Mouse (Mus musculus): ENCODE measurements around the gene Hapln2. TPM values are rescaled to one million over a fixed set of nuclear protein-coding genes. Genes with fewer than 3 reads are reported as not detected.

The Hapln2 gene
- polyA plus RNA-seq, 1 experiment from 2014 or later = 0.09 TPM

GRCm38 (mm10) chr3:87986868-87987267, 40.5 kb downstream of the Hapln2 start:
- WGBS = under 1% methylated on average over 17 of the region's 17 CpGs
- Histone ChIP-seq H3K27ac (no peak overlapping the region), H3K9me3 (no peaks in the 10 kb centered on the region), H3K4me2 (replicated peaks) (peak overlapping the region; percentile 78), H3K4me1 (peaks cover 58% of the 10 kb centered on the region), H3K4me3 (peak overlapping the region; percentile 37), H3K27me3 (peaks cover 38% of the 10 kb centered on the region), H3K9ac (peak overlapping the region; percentile 27; the same call in 1 of the 2 replicates), H3K36me3 (no peaks in the 10 kb centered on the region)
- ATAC-seq (ENCODE audit: insufficient number of reproducible peaks, insufficient read depth, low FRiP score, low TSS enrichment) = peak; percentile 70

- WGBS = 40% methylated on average over 12 of the region's 12 CpGs
- no peak overlapping the region for H3K4me3 ChIP-seq
- no peak overlapping the region for H3K4me2 ChIP-seq (replicated peaks)
- peaks cover 26% of the 10 kb centered on the region for H3K27me3 ChIP-seq
- no peak overlapping the region for H3K9ac ChIP-seq
- ATAC-seq (ENCODE audit: insufficient number of reproducible peaks, insufficient read depth, low FRiP score, low TSS enrichment) = no peak
- H3K9me3 ChIP-seq = no peaks in the 10 kb centered on the region
- H3K27ac ChIP-seq = peak overlapping the region; percentile 55; the same call in 1 of the 2 replicates
- H3K36me3 ChIP-seq = no peaks in the 10 kb centered on the region
- H3K4me1 ChIP-seq = peaks cover 63% of the 10 kb centered on the region
Observed at GRCm38 (mm10) chr3:87985505-87986320, 41.7 kb downstream of the Hapln2 start.

- peak overlapping the region; percentile 82; the same call in 1 of the 2 replicates for H3K27ac ChIP-seq
- WGBS = 50% methylated on average over 3 of the region's 3 CpGs
Observed at GRCm38 (mm10) chr3:87984094-87984493, 43.3 kb downstream of the Hapln2 start.

GRCm38 (mm10) chr3:87983627-87984026, 43.8 kb downstream of the Hapln2 start:
- peaks cover 72% of the 10 kb centered on the region for H3K4me1 ChIP-seq
- H3K36me3 ChIP-seq = no peaks in the 10 kb centered on the region
- no peak overlapping the region for H3K9ac ChIP-seq
- H3K4me3 ChIP-seq = no peak overlapping the region
- peaks cover 5% of the 10 kb centered on the region for H3K27me3 ChIP-seq
- no peaks in the 10 kb centered on the region for H3K9me3 ChIP-seq
- 52% methylated on average over 6 of the region's 6 CpGs for WGBS
- peak overlapping the region; percentile 82 for H3K27ac ChIP-seq
- no peak for ATAC-seq (ENCODE audit: insufficient number of reproducible peaks, insufficient read depth, low FRiP score, low TSS enrichment)
- H3K4me2 ChIP-seq (replicated peaks) = peak overlapping the region; percentile 42

More at GRCm38 (mm10) chr3:87984094-87984493, 43.3 kb downstream of the Hapln2 start:
- H3K9me3 ChIP-seq = no peaks in the 10 kb centered on the region
- no peak for ATAC-seq (ENCODE audit: insufficient number of reproducible peaks, insufficient read depth, low FRiP score, low TSS enrichment)
- H3K9ac ChIP-seq = no peak overlapping the region
- H3K4me3 ChIP-seq = no peak overlapping the region
- peaks cover 72% of the 10 kb centered on the region for H3K4me1 ChIP-seq
- no peak overlapping the region; the same call in 1 of the 2 replicates for H3K4me2 ChIP-seq (replicated peaks)
- H3K36me3 ChIP-seq = no peaks in the 10 kb centered on the region
- H3K27me3 ChIP-seq = peaks cover 10% of the 10 kb centered on the region

- 0 out of 2 replicates have a peak overlapping the region, but pooled peaks have one; percentile 9 for H3K4me3 ChIP-seq
- H3K4me1 ChIP-seq = peaks cover 66% of the 10 kb centered on the region
Observed at GRCm38 (mm10) chr3:87982836-87983601, 44.4 kb downstream of the Hapln2 start.

GRCm38 (mm10) chr3:87981894-87982835, 45.2 kb downstream of the Hapln2 start:
- H3K36me3 ChIP-seq = 0 out of 2 replicates have a peak, but pooled peaks cover under 1% of the 10 kb centered on the region
- no peak overlapping the region for H3K4me3 ChIP-seq
- ATAC-seq (ENCODE audit: insufficient number of reproducible peaks, insufficient read depth, low FRiP score, low TSS enrichment) = no peak
- H3K4me1 ChIP-seq = peaks cover 61% of the 10 kb centered on the region
- H3K27ac ChIP-seq = peak overlapping the region; percentile 82
- no peaks in the 10 kb centered on the region for H3K27me3 ChIP-seq
- no peaks in the 10 kb centered on the region for H3K9me3 ChIP-seq
- 35% methylated on average over 12 of the region's 12 CpGs for WGBS
- H3K4me2 ChIP-seq (replicated peaks) = peak overlapping the region; percentile 42
- peak overlapping the region; percentile 20; the same call in 1 of the 2 replicates for H3K9ac ChIP-seq

More at GRCm38 (mm10) chr3:87982836-87983601, 44.4 kb downstream of the Hapln2 start:
- ATAC-seq (ENCODE audit: insufficient number of reproducible peaks, insufficient read depth, low FRiP score, low TSS enrichment) = no peak
- Histone ChIP-seq H3K9ac (peak overlapping the region; percentile 20; the same call in 1 of the 2 replicates), H3K27ac (peak overlapping the region; percentile 82), H3K4me2 (replicated peaks) (peak overlapping the region; percentile 42), H3K36me3 (no peaks in the 10 kb centered on the region), H3K9me3 (no peaks in the 10 kb centered on the region), H3K27me3 (no peaks in the 10 kb centered on the region)
- 7% methylated on average over 13 of the region's 13 CpGs for WGBS

GRCm38 (mm10) chr3:87981214-87981760, 46.1 kb downstream of the Hapln2 start:
- 79% methylated on average over 6 of the region's 6 CpGs for WGBS

GRCm38 (mm10) chr3:87980728-87981127, 46.7 kb downstream of the Hapln2 start:
- no peak overlapping the region for H3K27ac ChIP-seq
- no peak overlapping the region for H3K4me3 ChIP-seq
- H3K9me3 ChIP-seq = no peaks in the 10 kb centered on the region
- ATAC-seq (ENCODE audit: insufficient number of reproducible peaks, insufficient read depth, low FRiP score, low TSS enrichment) = no peak
- WGBS = 48% methylated on average over 5 of the region's 5 CpGs
- no peak overlapping the region for H3K9ac ChIP-seq
- H3K4me1 ChIP-seq = peaks cover 49% of the 10 kb centered on the region
- no peaks in the 10 kb centered on the region for H3K27me3 ChIP-seq
- no peak overlapping the region for H3K4me2 ChIP-seq (replicated peaks)
- 0 out of 2 replicates have a peak, but pooled peaks cover 6% of the 10 kb centered on the region for H3K36me3 ChIP-seq

More at GRCm38 (mm10) chr3:87981214-87981760, 46.1 kb downstream of the Hapln2 start:
- Histone ChIP-seq H3K27me3 (no peaks in the 10 kb centered on the region), H3K4me2 (replicated peaks) (no peak overlapping the region), H3K9me3 (no peaks in the 10 kb centered on the region), H3K4me3 (no peak overlapping the region), H3K27ac (0 out of 2 replicates have a peak overlapping the region, but pooled peaks have one; percentile 82), H3K9ac (no peak overlapping the region), H3K36me3 (0 out of 2 replicates have a peak, but pooled peaks cover 6% of the 10 kb centered on the region), H3K4me1 (peaks cover 55% of the 10 kb centered on the region)
- ATAC-seq (ENCODE audit: insufficient number of reproducible peaks, insufficient read depth, low FRiP score, low TSS enrichment) = no peak

- H3K4me3 ChIP-seq = no peak overlapping the region
- no peak for ATAC-seq (ENCODE audit: insufficient number of reproducible peaks, insufficient read depth, low FRiP score, low TSS enrichment)
- H3K9me3 ChIP-seq = no peaks in the 10 kb centered on the region
- no peak overlapping the region for H3K27ac ChIP-seq
- no peak overlapping the region for H3K9ac ChIP-seq
- 0 out of 2 replicates have a peak, but pooled peaks cover 6% of the 10 kb centered on the region for H3K36me3 ChIP-seq
- H3K27me3 ChIP-seq = no peaks in the 10 kb centered on the region
- 56% methylated on average over 3 of the region's 3 CpGs for WGBS
- no peak overlapping the region for H3K4me2 ChIP-seq (replicated peaks)
- H3K4me1 ChIP-seq = peaks cover 43% of the 10 kb centered on the region
Observed at GRCm38 (mm10) chr3:87980085-87980484, 47.3 kb downstream of the Hapln2 start.

- Histone ChIP-seq H3K4me1 (peaks cover 44% of the 10 kb centered on the region), H3K4me2 (replicated peaks) (no peak overlapping the region), H3K9me3 (no peaks in the 10 kb centered on the region), H3K4me3 (no peak overlapping the region), H3K36me3 (0 out of 2 replicates have a peak, but pooled peaks cover 6% of the 10 kb centered on the region), H3K27ac (no peak overlapping the region), H3K27me3 (no peaks in the 10 kb centered on the region), H3K9ac (no peak overlapping the region)
- no peak for ATAC-seq (ENCODE audit: insufficient number of reproducible peaks, insufficient read depth, low FRiP score, low TSS enrichment)
- WGBS = 82% methylated on average over 5 of the region's 5 CpGs
Observed at GRCm38 (mm10) chr3:87979493-87979892, 47.9 kb downstream of the Hapln2 start.

All from embryonic facial prominence, embryonic 12.5 days (tissue).